Mouse (Mus musculus): ENCODE results near the gene Dnah11. TPM values are rescaled to one million over a fixed set of nuclear protein-coding genes. Genes with fewer than 3 reads are reported as not detected.
"Not testable (repeated sequence)": the region's sequence is repeated elsewhere in the genome, so short reads cannot be mapped to it uniquely, and the experiment has no call there.

Dnah11 gene
- polyA plus RNA-seq, 1 experiment from 2014 or later: 0.69 TPM

DNA sequence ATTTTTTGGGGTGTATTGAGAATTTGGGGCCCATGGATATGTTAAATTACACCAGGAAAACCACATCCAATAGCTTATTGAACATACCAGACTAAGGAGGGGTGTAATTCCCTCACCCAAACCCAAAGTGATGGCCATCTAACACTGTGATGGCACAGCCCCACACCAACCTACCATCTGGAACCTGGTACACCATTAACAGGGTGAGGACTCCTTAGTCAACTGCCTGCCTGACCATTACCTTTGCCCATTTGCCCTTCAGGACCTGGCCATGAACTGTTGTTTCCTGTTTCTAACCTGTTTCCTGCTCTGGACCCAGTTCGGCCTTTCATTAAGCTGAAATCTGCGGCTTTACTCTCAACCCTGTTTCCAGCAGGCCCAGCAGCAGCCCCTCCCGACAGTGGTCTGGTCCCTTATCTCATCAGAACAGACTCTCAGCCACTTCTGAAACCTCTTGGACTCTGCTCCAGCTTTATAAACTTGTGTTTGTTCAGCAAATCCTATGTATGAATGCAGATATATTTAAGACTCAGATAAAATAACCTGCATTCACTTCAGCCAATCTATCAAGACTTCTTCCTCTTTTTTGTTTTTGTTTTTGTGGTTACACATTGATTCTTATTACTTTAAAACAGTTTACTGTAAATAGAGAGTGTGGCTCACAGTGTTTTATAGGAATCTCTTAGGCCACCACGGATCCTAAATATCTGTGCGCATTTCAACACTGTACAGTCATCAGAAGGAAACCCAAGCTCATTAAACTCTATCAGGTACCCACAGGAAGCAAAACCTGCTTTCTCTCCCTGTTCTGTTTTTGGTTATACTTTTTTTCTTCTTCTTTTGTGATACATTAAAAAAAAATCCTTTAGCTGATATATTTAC is 251.8 kb downstream of the Dnah11 start:
- no peaks in the 10 kb centered on the region for H3K36me3 ChIP-seq
- ATAC-seq (ENCODE audit: borderline replicate concordance, extremely low read depth, low FRiP score, low TSS enrichment): no peak
- no peak overlapping the region for H3K9ac ChIP-seq
- 45% methylated on average over 5 of the region's 5 CpGs for WGBS
- H3K4me3 ChIP-seq: no peak overlapping the region
- H3K4me1 ChIP-seq: no peaks in the 10 kb centered on the region
- H3K27me3 ChIP-seq: no peaks in the 10 kb centered on the region
- H3K4me2 ChIP-seq: no peak overlapping the region
- H3K27ac ChIP-seq: no peak overlapping the region
- H3K9me3 ChIP-seq: no peaks in the 10 kb centered on the region

DNA sequence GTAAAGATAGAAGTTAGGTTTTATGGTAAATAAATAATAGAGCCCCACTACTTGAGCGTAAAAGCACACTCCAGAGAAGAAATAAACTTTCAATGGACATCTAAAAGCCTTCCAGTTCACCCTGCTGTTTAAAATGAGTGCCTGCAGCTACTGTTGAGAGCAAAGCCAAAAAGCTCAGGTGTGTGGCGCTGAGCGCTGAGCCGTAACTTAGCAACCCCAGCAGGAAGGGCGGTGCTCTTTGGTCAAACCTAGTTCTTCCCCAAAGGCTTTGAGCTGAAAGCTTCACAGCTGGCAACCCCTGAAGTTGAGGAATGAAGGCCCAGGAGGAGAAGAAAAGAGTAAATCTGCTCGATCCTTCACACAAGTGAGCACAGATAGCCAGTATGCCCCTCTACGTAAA is 256.9 kb downstream of the Dnah11 start:
- Histone ChIP-seq H3K4me2 (no peak overlapping the region), H3K9ac (no peak overlapping the region), H3K4me1 (no peaks in the 10 kb centered on the region), H3K9me3 (no peaks in the 10 kb centered on the region), H3K36me3 (no peaks in the 10 kb centered on the region), H3K27me3 (no peaks in the 10 kb centered on the region), H3K4me3 (no peak overlapping the region), H3K27ac (no peak overlapping the region)
- ATAC-seq (ENCODE audit: borderline replicate concordance, extremely low read depth, low FRiP score, low TSS enrichment): no peak
- WGBS: 39% methylated on average over 7 of the region's 7 CpGs

DNA sequence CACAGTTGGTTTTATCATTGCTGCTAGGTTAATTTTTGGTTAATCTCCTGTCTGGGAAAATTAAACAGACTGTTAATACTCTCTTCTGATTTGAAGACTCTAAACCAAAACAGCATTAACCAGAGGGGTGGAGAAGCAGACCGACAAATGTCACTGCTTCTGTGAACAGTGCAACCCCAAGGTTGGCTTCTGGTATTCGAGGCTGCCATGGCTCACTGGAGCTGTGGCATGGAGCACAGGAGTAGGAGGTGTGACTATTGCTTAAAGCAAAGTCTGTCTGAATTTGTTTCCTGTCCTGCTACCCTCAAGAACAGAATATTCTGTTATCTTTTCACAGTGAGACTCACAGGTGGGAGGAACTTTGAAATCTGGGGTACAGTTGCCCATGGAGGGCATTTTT is 260.6 kb downstream of the Dnah11 start:
- no peaks in the 10 kb centered on the region for H3K27me3 ChIP-seq

DNA sequence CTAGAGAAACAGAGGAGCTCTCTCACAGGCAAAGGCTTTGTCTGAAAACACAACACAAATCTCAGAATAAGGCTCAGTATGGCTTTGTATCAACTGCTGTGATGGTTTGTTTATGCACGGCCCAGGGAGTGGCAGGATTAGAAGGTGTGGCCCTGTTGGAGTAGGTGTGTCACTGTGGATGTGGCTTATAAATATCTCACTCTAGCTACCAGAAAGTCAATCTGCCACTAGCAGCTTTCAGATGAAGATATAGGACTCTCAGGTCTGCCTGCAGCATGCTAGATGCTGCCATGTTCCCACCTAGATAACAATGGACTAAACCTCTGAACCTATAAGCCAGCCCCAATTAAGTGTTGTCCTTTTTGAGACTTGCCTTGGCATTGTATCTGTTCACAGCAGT is 266.8 kb downstream of the Dnah11 start:
- Histone ChIP-seq H3K4me2 (no peak overlapping the region), H3K36me3 (no peaks in the 10 kb centered on the region), H3K9me3 (no peaks in the 10 kb centered on the region), H3K4me3 (no peak overlapping the region), H3K4me1 (no peaks in the 10 kb centered on the region), H3K27me3 (no peaks in the 10 kb centered on the region), H3K27ac (no peak overlapping the region), H3K9ac (no peak overlapping the region)
- no peak for ATAC-seq (ENCODE audit: borderline replicate concordance, extremely low read depth, low FRiP score, low TSS enrichment)
- 50% methylated on average over 1 of the region's 1 CpGs for WGBS

More for the DNA sequence above, 260.6 kb downstream of the Dnah11 start:
- Histone ChIP-seq H3K27ac (no peak overlapping the region), H3K9me3 (no peaks in the 10 kb centered on the region), H3K4me3 (no peak overlapping the region), H3K4me1 (no peaks in the 10 kb centered on the region), H3K36me3 (no peaks in the 10 kb centered on the region), H3K4me2 (no peak overlapping the region), H3K9ac (no peak overlapping the region)
- no peak for ATAC-seq (ENCODE audit: borderline replicate concordance, extremely low read depth, low FRiP score, low TSS enrichment)
- 57% methylated on average over 2 of the region's 2 CpGs for WGBS

DNA sequence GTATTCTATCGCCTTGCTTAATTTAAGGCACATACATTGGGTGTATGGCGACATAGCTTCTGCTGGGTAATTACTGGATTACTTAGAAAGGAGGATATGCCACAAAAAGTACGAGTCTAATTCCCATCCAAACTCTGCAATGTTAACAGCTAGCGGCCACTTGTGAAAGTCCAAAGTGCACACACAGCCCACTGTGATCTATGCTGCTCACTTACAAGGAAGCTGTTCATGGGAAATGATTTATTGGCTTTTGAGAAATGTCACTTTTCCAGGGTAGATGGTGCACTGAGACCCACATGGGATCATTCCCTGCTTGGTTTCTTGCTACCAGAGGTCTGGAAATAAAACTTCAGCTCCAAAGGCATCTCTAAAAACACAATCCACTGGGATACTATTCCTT is 269.1 kb downstream of the Dnah11 start:
- Histone ChIP-seq H3K9me3 (no peaks in the 10 kb centered on the region), H3K4me3 (no peak overlapping the region), H3K27ac (no peak overlapping the region), H3K4me1 (no peaks in the 10 kb centered on the region), H3K4me2 (no peak overlapping the region), H3K27me3 (no peaks in the 10 kb centered on the region), H3K36me3 (no peaks in the 10 kb centered on the region), H3K9ac (no peak overlapping the region)
- ATAC-seq (ENCODE audit: borderline replicate concordance, extremely low read depth, low FRiP score, low TSS enrichment): no peak
- 87% methylated on average over 4 of the region's 4 CpGs for WGBS

DNA sequence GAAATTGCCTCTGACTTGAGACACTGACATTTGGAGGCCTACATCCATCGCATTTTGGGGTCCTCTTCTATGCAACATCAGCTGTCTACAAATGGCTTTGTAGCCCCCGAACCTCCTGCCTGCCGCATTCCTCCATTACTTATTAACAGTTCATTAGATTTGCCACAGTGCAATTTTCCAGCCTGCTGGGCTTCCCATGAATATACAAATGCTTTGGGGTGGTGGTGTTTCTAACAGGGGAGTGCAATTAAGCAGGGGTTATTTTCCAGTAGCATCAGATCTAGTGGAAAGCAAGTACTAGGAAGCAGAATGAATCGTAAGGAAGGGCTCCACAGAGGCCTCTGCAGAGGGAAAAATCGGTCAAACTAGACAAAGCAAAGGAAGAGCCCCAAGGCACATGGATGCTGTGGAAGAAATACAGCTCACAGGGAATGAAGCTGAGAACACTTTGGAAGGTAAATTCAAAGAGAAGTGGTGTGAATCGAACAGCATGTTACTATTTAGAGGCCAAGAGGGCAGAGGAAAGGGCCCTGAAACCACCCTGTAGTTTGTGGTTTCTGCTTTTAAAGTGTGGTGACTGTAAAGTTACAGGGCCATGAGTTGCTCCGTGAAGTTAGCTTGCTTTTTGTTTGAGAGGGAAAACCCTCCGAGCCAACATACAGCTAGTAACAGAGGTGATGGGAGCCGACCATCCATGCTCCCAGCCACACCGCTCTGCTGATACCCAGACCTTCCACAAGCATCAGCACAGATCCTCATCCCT is 282.8 kb downstream of the Dnah11 start:
- no peak overlapping the region for H3K4me3 ChIP-seq
- H3K27me3 ChIP-seq: no peaks in the 10 kb centered on the region
- no peaks in the 10 kb centered on the region for H3K4me1 ChIP-seq
- H3K9ac ChIP-seq: no peak overlapping the region
- no peaks in the 10 kb centered on the region for H3K36me3 ChIP-seq
- no peak for ATAC-seq (ENCODE audit: borderline replicate concordance, extremely low read depth, low FRiP score, low TSS enrichment)
- no peak overlapping the region for H3K4me2 ChIP-seq
- 56% methylated on average over 10 of the region's 10 CpGs for WGBS
- H3K27ac ChIP-seq: no peak overlapping the region
- H3K9me3 ChIP-seq: no peaks in the 10 kb centered on the region

DNA sequence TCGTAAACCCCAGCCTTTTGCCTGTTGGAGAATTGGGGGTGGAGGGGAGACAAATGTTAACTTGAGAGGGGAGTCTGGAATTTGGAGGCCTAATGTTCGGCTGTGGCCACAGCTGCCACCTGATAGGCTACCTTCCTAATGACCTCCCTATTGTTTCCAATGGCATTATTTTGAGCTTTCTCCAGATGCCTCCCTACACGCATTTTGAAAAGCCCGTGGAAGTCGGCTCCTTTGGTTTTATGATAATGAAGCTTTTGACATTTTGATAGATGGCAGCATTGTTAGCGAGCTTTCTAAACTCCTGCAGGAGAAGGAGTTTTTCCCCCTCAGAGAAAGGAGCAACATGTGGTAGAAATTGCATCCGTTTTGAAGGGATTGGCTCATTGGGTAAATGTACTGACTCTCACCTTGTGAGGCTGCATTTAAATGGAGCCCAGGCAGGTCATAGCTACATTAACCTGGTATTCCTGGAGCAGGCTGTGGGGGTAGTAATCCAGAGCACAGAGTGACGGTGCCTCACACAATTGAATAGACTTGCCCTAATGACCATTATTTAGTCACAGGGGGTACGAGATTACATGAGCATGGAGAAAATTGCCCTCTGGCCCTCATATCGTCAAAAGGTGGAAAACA is 284.1 kb downstream of the Dnah11 start:
- Histone ChIP-seq H3K36me3 (no peaks in the 10 kb centered on the region), H3K4me1 (no peaks in the 10 kb centered on the region), H3K4me3 (no peak overlapping the region), H3K9me3 (no peaks in the 10 kb centered on the region), H3K4me2 (no peak overlapping the region), H3K27me3 (no peaks in the 10 kb centered on the region), H3K9ac (no peak overlapping the region), H3K27ac (no peak overlapping the region)
- ATAC-seq (ENCODE audit: borderline replicate concordance, extremely low read depth, low FRiP score, low TSS enrichment): no peak
- WGBS: 32% methylated on average over 10 of the region's 10 CpGs

DNA sequence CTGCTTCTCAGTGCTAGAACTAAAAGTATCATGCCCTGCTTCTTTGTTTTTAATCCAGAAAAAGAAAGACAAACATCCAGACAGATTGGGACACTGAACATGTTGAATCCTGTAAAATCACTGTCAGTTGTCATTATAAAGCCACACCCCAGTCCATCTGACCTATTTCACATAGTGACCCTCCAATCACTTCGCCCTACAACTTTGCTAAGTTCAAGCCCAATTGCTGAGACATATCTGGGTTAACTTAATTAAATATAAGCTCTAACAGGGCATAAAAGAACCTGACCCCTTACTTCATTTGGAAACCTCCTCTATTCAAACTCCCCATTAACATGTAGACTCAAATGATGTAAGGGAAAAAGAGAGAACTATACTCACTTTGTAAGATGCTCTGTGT is 287.4 kb downstream of the Dnah11 start:
- no peaks in the 10 kb centered on the region for H3K36me3 ChIP-seq
- ATAC-seq (ENCODE audit: borderline replicate concordance, extremely low read depth, low FRiP score, low TSS enrichment): no peak
- no peak overlapping the region for H3K9ac ChIP-seq
- 77% methylated on average over 1 of the region's 1 CpGs for WGBS
- no peak overlapping the region for H3K27ac ChIP-seq
- no peaks in the 10 kb centered on the region for H3K4me1 ChIP-seq
- no peak overlapping the region for H3K4me3 ChIP-seq
- no peak overlapping the region for H3K4me2 ChIP-seq
- no peaks in the 10 kb centered on the region for H3K27me3 ChIP-seq
- H3K9me3 ChIP-seq: no peaks in the 10 kb centered on the region

DNA sequence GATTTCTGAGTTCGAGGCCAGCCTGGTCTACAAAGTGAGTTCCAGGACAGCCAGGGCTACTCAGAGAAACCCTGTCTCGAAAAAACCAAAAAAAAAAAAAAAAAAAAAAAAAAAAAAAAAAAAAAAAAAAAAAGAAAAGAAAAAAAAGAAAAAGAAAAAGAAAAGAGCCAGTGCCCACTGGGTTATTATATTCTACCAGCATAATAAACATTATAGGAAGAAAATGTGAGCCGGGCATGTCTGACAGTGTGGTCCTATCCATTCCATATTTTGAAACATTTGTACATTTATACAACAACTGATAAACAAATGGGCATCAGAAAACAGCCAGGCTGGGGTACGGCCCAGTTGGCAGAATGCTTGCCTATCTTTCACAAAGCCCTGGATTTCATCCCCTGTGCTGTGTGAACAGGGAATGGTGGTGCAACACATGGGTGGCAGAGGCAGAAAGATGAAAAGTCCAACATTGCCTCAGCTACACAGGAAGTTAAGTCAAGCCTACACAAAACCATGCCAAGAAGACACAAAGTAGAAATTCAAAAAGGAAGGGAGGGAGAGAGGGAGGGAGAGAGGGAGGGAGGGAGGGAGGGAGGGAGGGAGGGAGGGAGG is 293.5 kb downstream of the Dnah11 start:
- 80% methylated on average over 4 of the region's 4 CpGs for WGBS
- not testable (repeated sequence) for H3K9ac ChIP-seq; H3K36me3 ChIP-seq; H3K4me1 ChIP-seq; H3K9me3 ChIP-seq; H3K27ac ChIP-seq; ATAC-seq (ENCODE audit: borderline replicate concordance, extremely low read depth, low FRiP score, low TSS enrichment); H3K4me2 ChIP-seq; H3K27me3 ChIP-seq; H3K4me3 ChIP-seq

DNA sequence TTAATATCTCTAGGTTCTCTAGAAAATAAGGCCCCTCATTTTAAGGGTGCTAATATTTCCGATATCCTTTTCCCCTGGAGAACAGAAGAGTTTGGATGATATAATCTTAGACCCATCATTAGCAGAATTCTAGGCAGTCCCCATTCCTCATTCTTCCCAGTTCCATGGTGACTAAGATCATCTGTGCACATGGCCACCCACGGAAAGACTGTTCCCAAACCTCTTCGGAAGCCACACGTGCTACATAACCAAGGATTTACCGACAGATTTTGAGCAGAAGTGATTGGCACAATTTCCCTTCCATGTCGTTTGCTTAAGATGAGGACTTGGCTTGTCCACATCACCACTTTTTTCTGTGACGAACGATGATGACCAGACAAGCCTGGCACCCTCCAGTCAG is 295.2 kb downstream of the Dnah11 start:
- Histone ChIP-seq H3K9me3 (no peaks in the 10 kb centered on the region), H3K36me3 (no peaks in the 10 kb centered on the region), H3K4me1 (no peaks in the 10 kb centered on the region), H3K27me3 (no peaks in the 10 kb centered on the region), H3K9ac (no peak overlapping the region), H3K4me2 (no peak overlapping the region), H3K27ac (no peak overlapping the region), H3K4me3 (no peak overlapping the region)
- no peak for ATAC-seq (ENCODE audit: borderline replicate concordance, extremely low read depth, low FRiP score, low TSS enrichment)
- WGBS: 86% methylated on average over 8 of the region's 8 CpGs

DNA sequence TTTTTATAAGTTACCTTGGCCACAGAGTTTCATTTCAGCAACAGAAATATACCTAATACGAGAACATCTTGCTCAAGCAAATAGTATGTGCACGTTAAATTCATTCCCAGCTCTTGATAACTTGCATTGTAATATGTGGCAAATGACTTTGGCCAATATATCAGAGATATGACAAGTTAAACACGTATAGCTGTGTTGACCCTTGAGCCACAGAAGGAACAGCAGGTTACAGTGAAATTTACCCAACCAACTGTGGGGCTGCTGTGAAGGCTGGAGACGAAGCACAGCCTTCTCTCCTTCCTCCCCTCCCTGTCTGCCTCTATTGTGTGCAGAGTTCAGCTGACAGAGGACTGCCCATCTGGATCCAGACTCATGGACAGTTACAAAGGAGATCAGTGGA is 297.5 kb downstream of the Dnah11 start:
- not testable (repeated sequence) for H3K27ac ChIP-seq; ATAC-seq (ENCODE audit: borderline replicate concordance, extremely low read depth, low FRiP score, low TSS enrichment); H3K4me2 ChIP-seq; H3K9me3 ChIP-seq; H3K4me1 ChIP-seq; H3K36me3 ChIP-seq; H3K4me3 ChIP-seq; H3K9ac ChIP-seq; H3K27me3 ChIP-seq
- 36% methylated on average over 2 of the region's 4 CpGs for WGBS

DNA sequence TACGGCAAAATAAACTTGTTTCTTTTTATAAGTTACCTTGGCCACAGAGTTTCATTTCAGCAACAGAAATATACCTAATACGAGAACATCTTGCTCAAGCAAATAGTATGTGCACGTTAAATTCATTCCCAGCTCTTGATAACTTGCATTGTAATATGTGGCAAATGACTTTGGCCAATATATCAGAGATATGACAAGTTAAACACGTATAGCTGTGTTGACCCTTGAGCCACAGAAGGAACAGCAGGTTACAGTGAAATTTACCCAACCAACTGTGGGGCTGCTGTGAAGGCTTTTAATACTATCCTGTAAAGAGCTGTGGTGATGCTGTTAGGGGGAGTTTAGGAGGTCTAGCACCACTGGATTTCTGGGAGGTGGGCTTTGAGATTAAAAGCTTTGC is 298.0 kb downstream of the Dnah11 start:
- H3K4me2 ChIP-seq; H3K4me3 ChIP-seq; H3K9ac ChIP-seq; H3K36me3 ChIP-seq; H3K9me3 ChIP-seq; H3K27ac ChIP-seq; ATAC-seq (ENCODE audit: borderline replicate concordance, extremely low read depth, low FRiP score, low TSS enrichment); H3K4me1 ChIP-seq; H3K27me3 ChIP-seq: not testable (repeated sequence)
- 38% methylated on average over 1 of the region's 4 CpGs for WGBS

Data from lung, embryonic 15.5 days (tissue).